Mouse (Mus musculus) ovary, postnatal 14 days (tissue): ENCODE data around the gene Ddc.

Source experiments
- DNase-seq: peaks from one replicate; pipeline ENCODE4 v3.0.0; 2022; ENCODE audit warnings: low spot score

The Ddc gene

GRCm38 (mm10) chr11:11781728-11782127 lies 116.2 kb downstream of the Ddc start:
- no peak for DNase-seq

GRCm38 (mm10) chr11:11778345-11778744 lies 119.6 kb downstream of the Ddc start:
- DNase-seq: no peak

GRCm38 (mm10) chr11:11777796-11778195 lies 120.1 kb downstream of the Ddc start:
- no peak for DNase-seq

GRCm38 (mm10) chr11:11777246-11777645 lies 120.7 kb downstream of the Ddc start:
- no peak for DNase-seq

- DNase-seq: no peak
These were observed 121.1 kb downstream of the Ddc start for GRCm38 (mm10) chr11:11776822-11777174.

- DNase-seq: no peak
These were observed 121.7 kb downstream of the Ddc start for GRCm38 (mm10) chr11:11776071-11776821.

GRCm38 (mm10) chr11:11774893-11775292 lies 123.1 kb downstream of the Ddc start:
- no peak for DNase-seq

GRCm38 (mm10) chr11:11774384-11774783 lies 123.6 kb downstream of the Ddc start:
- DNase-seq: no peak

- no peak for DNase-seq
These were observed 125.7 kb downstream of the Ddc start for GRCm38 (mm10) chr11:11772196-11772595.

GRCm38 (mm10) chr11:11770691-11771090 lies 127.3 kb downstream of the Ddc start:
- DNase-seq: no peak

GRCm38 (mm10) chr11:11769281-11769680 lies 128.7 kb downstream of the Ddc start:
- no peak for DNase-seq

- DNase-seq: no peak
These were observed 129.9 kb downstream of the Ddc start for GRCm38 (mm10) chr11:11768057-11768456.

GRCm38 (mm10) chr11:11766736-11767135 lies 131.2 kb downstream of the Ddc start:
- no peak for DNase-seq

GRCm38 (mm10) chr11:11766105-11766504 lies 131.8 kb downstream of the Ddc start:
- DNase-seq: no peak

- no peak for DNase-seq
These were observed 132.5 kb downstream of the Ddc start for GRCm38 (mm10) chr11:11765414-11765813.
